Mouse (Mus musculus) left cerebral cortex, adult 18-20 months (tissue): ENCODE measurements around the gene Prr36. TPM values are rescaled to one million over a fixed set of nuclear protein-coding genes. Genes with fewer than 3 reads are reported as not detected.
"Not testable (repeated sequence)": the region's sequence is repeated elsewhere in the genome, so short reads cannot be mapped to it uniquely, and the experiment has no call there.

ENCODE experiments used
- DNase-seq, 2 experiments: peaks; one replicate each; pipeline ENCODE4 v3.0.0; 2021 to 2022; ENCODE audit warnings: low spot score in 2 of 2, mixed read lengths in 1 of 2
- long read RNA-seq, 2 experiments: library from polyadenylated mRNA; stranded (forward); transcript quantifications; one replicate each; pipeline ENCODE4 v2.0.0; 2021
- total RNA-seq, 2 experiments: library from RNA; stranded (reverse); gene quantifications; 2 replicates each; pipeline ENCODE4 v1.2.3; 2021

Gene Prr36
- total RNA-seq: 10 to 100 TPM; 32.7 to 41.9 TPM
- long read RNA-seq, experiment 1, partial matches to known transcripts: 5 of 9 reads
- long read RNA-seq, experiment 1, other reads (novel, unspliced or antisense): 4 of 9 reads
- long read RNA-seq, experiment 2, partial matches to known transcripts: 1 of 3 reads
- long read RNA-seq, experiment 2, other reads (novel, unspliced or antisense): 2 of 3 reads

GRCm38 (mm10) chr8:4216791-4217621 lies at the start of gene Prr36:
Gene Prr36 (minus strand): TSS chr8:4217459.
- peak in 1 of 2 experiments; percentile 63 for DNase-seq

GRCm38 (mm10) chr8:4265160-4265914 lies 48.1 kb upstream of the Prr36 start:
- no peak for DNase-seq

GRCm38 (mm10) chr8:4263105-4263791 lies 46.0 kb upstream of the Prr36 start:
- peak in 1 of 2 experiments; percentile 26 for DNase-seq

GRCm38 (mm10) chr8:4259805-4260170 lies 42.5 kb upstream of the Prr36 start:
- no peak for DNase-seq

- DNase-seq: peak; percentile 95
Measured at GRCm38 (mm10) chr8:4259125-4259804, 42.0 kb upstream of the Prr36 start, which contains the start of gene Ctxn1. Gene Ctxn1 (minus strand): TSS chr8:4259274.

GRCm38 (mm10) chr8:4258678-4259077 lies 41.4 kb upstream of the Prr36 start:
- DNase-seq: peak; percentile 30 to 42

- DNase-seq: peak; percentile 82 to 84
Measured at GRCm38 (mm10) chr8:4258233-4258632, 41.0 kb upstream of the Prr36 start.

- DNase-seq: no peak
Measured at GRCm38 (mm10) chr8:4257350-4257749, 40.1 kb upstream of the Prr36 start.

- peak; percentile 86 to 91 for DNase-seq
Measured at GRCm38 (mm10) chr8:4256911-4257310, 39.7 kb upstream of the Prr36 start.

GRCm38 (mm10) chr8:4255471-4255870 lies 38.2 kb upstream of the Prr36 start:
- not testable (repeated sequence) for DNase-seq

- DNase-seq: peak; percentile 49 to 61
Measured at GRCm38 (mm10) chr8:4254001-4254400, 36.7 kb upstream of the Prr36 start.

GRCm38 (mm10) chr8:4252934-4253841 lies 35.9 kb upstream of the Prr36 start, which contains the start of gene Snapc2:
Gene Snapc2 (plus strand): TSS chr8:4253080.
- DNase-seq: peak; percentile 96

GRCm38 (mm10) chr8:4252116-4252760 lies 35.0 kb upstream of the Prr36 start:
- DNase-seq: no peak

- peak; percentile 88 to 89 for DNase-seq
Measured at GRCm38 (mm10) chr8:4250306-4250970, 33.2 kb upstream of the Prr36 start.

- DNase-seq: peak in 1 of 2 experiments; percentile 47
Measured at GRCm38 (mm10) chr8:4249213-4249612, 32.0 kb upstream of the Prr36 start.

- DNase-seq: no peak
Measured at GRCm38 (mm10) chr8:4247951-4248540, 30.8 kb upstream of the Prr36 start, which contains the start of gene Tgfbr3l. Gene Tgfbr3l (plus strand): TSS chr8:4248214.

- no peak for DNase-seq
Measured at GRCm38 (mm10) chr8:4247241-4247640, 30.0 kb upstream of the Prr36 start.

GRCm38 (mm10) chr8:4245737-4246136 lies 28.5 kb upstream of the Prr36 start:
- no peak for DNase-seq
